Mouse (Mus musculus) left cerebral cortex, postnatal 4 days (tissue): Measurements from ENCODE around the gene Trappc6b. TPM values are rescaled to one million over a fixed set of nuclear protein-coding genes. Genes with fewer than 3 reads are reported as not detected.

Experiments
- DNase-seq: peaks from one replicate; pipeline ENCODE4 v3.0.0-alpha.2; 2022
- intact Hi-C: fragments of 180-260 bp; cut with DNase I; formaldehyde crosslinking; loops from one replicate; pipeline ENCODE4 v1.15.1; 2025
- total RNA-seq, 2 experiments: library from RNA; stranded (reverse); gene quantifications; 2 replicates each; pipeline ENCODE4 v1.2.3; 2021

Gene Trappc6b
- total RNA-seq, 2 experiments from 2014 or later, result 93.2 to 99.6 TPM

- DNase-seq, result no peak
- intact Hi-C loops, result no loop called here
Observed at GRCm38 (mm10) chr12:59055196-59055850, 5.9 kb downstream of the Trappc6b start.

GRCm38 (mm10) chr12:59053976-59054375, 7.3 kb downstream of the Trappc6b start:
- intact Hi-C loops, result no loop called here
- no peak for DNase-seq

GRCm38 (mm10) chr12:59053166-59053565, 8.1 kb downstream of the Trappc6b start:
- intact Hi-C loops, result no loop called here
- no peak for DNase-seq

- DNase-seq, result no peak
- intact Hi-C loops, result no loop called here
Observed at GRCm38 (mm10) chr12:59052470-59052869, 8.8 kb downstream of the Trappc6b start.

- intact Hi-C loops, result no loop called here
- no peak for DNase-seq
Observed at GRCm38 (mm10) chr12:59040851-59041250, 20.4 kb downstream of the Trappc6b start.

GRCm38 (mm10) chr12:59039971-59040844, 21.1 kb downstream of the Trappc6b start:
- intact Hi-C loops, result no loop called here
- DNase-seq, result peak; percentile 24

GRCm38 (mm10) chr12:59039162-59039970, 21.9 kb downstream of the Trappc6b start:
- intact Hi-C loops, result no loop called here
- DNase-seq, result no peak

GRCm38 (mm10) chr12:59032101-59032500, 29.2 kb downstream of the Trappc6b start:
- intact Hi-C loops, result no loop called here

GRCm38 (mm10) chr12:59021306-59021705, 40.0 kb downstream of the Trappc6b start:
- intact Hi-C loops, result no loop called here
- DNase-seq, result no peak

More at GRCm38 (mm10) chr12:59032101-59032500, 29.2 kb downstream of the Trappc6b start:
- no peak for DNase-seq

- intact Hi-C loops, result no loop called here
- no peak for DNase-seq
Observed at GRCm38 (mm10) chr12:59019891-59020290, 41.4 kb downstream of the Trappc6b start.

- no peak for DNase-seq
- intact Hi-C loops, result no loop called here
Observed at GRCm38 (mm10) chr12:59017970-59018369, 43.3 kb downstream of the Trappc6b start.

GRCm38 (mm10) chr12:59013234-59013633, 48.0 kb downstream of the Trappc6b start, which contains the start of gene Gemin2:
Gene Gemin2 (plus strand): TSS chr12:59013393.
- peak; percentile 91 for DNase-seq
- intact Hi-C loops, result no loop called here

- intact Hi-C loops, result no loop called here
- no peak for DNase-seq
Observed at GRCm38 (mm10) chr12:59012710-59013091, 48.6 kb downstream of the Trappc6b start.

GRCm38 (mm10) chr12:59011844-59012709, 49.2 kb downstream of the Trappc6b start, which contains the start of gene Sec23a:
Gene Sec23a (minus strand): TSS chr12:59012017.
- intact Hi-C loops, result no loop called here

GRCm38 (mm10) chr12:59011275-59011843, 49.9 kb downstream of the Trappc6b start:
- intact Hi-C loops, result no loop called here
- DNase-seq, result no peak

More at GRCm38 (mm10) chr12:59011844-59012709, 49.2 kb downstream of the Trappc6b start, which contains the start of gene Sec23a:
- DNase-seq, result peak; percentile 99

GRCm38 (mm10) chr12:59010482-59010881, 50.8 kb downstream of the Trappc6b start:
- no peak for DNase-seq
- intact Hi-C loops, result no loop called here
